Mouse (Mus musculus): ENCODE measurements around the gene Gadl1. TPM values are rescaled to one million over a fixed set of nuclear protein-coding genes. Genes with fewer than 3 reads are reported as not detected.
A peak's percentile ranks its signal among the peaks of the same experiment; 100 is the strongest.

Gadl1 gene
- total RNA-seq, 1 experiment from 2014 or later: 0.11 TPM

- DNase-seq: no peak
Measured at GRCm38 (mm10) chr9:115936350-115936749, 27.1 kb downstream of the Gadl1 start.

- DNase-seq: no peak
Measured at GRCm38 (mm10) chr9:115937915-115938314, 28.7 kb downstream of the Gadl1 start.

GRCm38 (mm10) chr9:115939420-115939819 is 30.2 kb downstream of the Gadl1 start:
- no peak for DNase-seq

GRCm38 (mm10) chr9:115941171-115941570 is 31.9 kb downstream of the Gadl1 start:
- peak; percentile 63 for DNase-seq

GRCm38 (mm10) chr9:115942486-115942885 is 33.2 kb downstream of the Gadl1 start:
- DNase-seq: no peak

GRCm38 (mm10) chr9:115942989-115943388 is 33.7 kb downstream of the Gadl1 start:
- DNase-seq: no peak

GRCm38 (mm10) chr9:115943577-115944320 is 34.5 kb downstream of the Gadl1 start:
- DNase-seq: no peak

GRCm38 (mm10) chr9:115965056-115965455 is 55.8 kb downstream of the Gadl1 start:
- DNase-seq: no peak

GRCm38 (mm10) chr9:115966116-115966515 is 56.9 kb downstream of the Gadl1 start:
- peak; percentile 24 for DNase-seq

GRCm38 (mm10) chr9:115966746-115967145 is 57.5 kb downstream of the Gadl1 start:
- DNase-seq: no peak

- DNase-seq: no peak
Measured at GRCm38 (mm10) chr9:115967638-115968037, 58.4 kb downstream of the Gadl1 start.

GRCm38 (mm10) chr9:115976901-115977300 is 67.6 kb downstream of the Gadl1 start:
- no peak for DNase-seq

- DNase-seq: peak; percentile 53
Measured at GRCm38 (mm10) chr9:115977598-115978240, 68.5 kb downstream of the Gadl1 start.

GRCm38 (mm10) chr9:115978478-115978877 is 69.2 kb downstream of the Gadl1 start:
- no peak for DNase-seq

- DNase-seq: no peak
Measured at GRCm38 (mm10) chr9:115990661-115991060, 81.4 kb downstream of the Gadl1 start.

- DNase-seq: no peak
Measured at GRCm38 (mm10) chr9:115994772-115995171, 85.5 kb downstream of the Gadl1 start.

GRCm38 (mm10) chr9:115995856-115996560 is 86.8 kb downstream of the Gadl1 start:
- no peak for DNase-seq

GRCm38 (mm10) chr9:115998383-115998782 is 89.1 kb downstream of the Gadl1 start:
- no peak for DNase-seq

GRCm38 (mm10) chr9:115999361-115999990 is 90.2 kb downstream of the Gadl1 start:
- no peak for DNase-seq

- no peak for DNase-seq
Measured at GRCm38 (mm10) chr9:116013911-116014310, 104.7 kb downstream of the Gadl1 start.

GRCm38 (mm10) chr9:116016221-116016620 is 107.0 kb downstream of the Gadl1 start:
- peak; percentile 15 for DNase-seq

GRCm38 (mm10) chr9:116017091-116017490 is 107.8 kb downstream of the Gadl1 start:
- peak; percentile 59 for DNase-seq

GRCm38 (mm10) chr9:116018586-116018985 is 109.3 kb downstream of the Gadl1 start:
- no peak for DNase-seq

All from adrenal gland, postnatal 14 days (tissue).